Mouse (Mus musculus) adipocyte (in vitro differentiated cells): ENCODE measurements around the gene Gm11168.
"Not testable (repeated sequence)": the region's sequence is repeated elsewhere in the genome, so short reads cannot be mapped to it uniquely, and the experiment has no call there.

Experiments used
- DNase-seq: peaks from one replicate; pipeline ENCODE4 v3.0.0-alpha.2; 2016; ENCODE audit warnings: low spot score

Gene Gm11168

DNA sequence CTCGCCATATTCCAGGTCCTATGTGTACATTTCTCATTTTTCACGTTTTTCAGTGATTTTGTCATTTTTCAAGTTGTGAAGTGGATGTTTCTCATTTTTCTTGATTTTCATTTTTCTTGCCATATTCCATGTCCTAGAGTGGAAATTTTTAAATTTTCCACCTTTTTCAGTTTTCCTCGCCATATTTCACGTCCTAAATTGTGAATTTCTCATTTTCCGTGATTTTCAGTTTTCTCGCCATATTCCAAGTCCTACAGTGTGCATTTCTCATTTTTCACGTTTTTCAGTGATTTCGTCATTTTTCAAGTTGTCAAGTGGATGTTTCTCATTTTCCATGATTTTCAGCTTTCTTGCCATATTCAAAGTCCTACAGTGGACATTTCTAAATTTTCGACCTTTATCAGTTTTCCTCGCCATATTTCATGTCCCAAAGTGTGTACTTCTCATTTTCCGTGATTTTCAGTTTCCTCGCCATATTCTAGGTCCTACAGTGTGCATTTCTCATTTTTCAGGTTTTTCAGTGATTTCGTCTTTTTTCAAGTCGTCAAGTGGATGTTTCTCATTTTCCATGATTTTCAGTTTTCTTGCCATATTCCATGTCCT lies at the start of gene Gm11168:
TSS of gene Gm11168 (plus strand) at position 553 of the 603 bp plus-strand sequence.
- not testable (repeated sequence) for DNase-seq

DNA sequence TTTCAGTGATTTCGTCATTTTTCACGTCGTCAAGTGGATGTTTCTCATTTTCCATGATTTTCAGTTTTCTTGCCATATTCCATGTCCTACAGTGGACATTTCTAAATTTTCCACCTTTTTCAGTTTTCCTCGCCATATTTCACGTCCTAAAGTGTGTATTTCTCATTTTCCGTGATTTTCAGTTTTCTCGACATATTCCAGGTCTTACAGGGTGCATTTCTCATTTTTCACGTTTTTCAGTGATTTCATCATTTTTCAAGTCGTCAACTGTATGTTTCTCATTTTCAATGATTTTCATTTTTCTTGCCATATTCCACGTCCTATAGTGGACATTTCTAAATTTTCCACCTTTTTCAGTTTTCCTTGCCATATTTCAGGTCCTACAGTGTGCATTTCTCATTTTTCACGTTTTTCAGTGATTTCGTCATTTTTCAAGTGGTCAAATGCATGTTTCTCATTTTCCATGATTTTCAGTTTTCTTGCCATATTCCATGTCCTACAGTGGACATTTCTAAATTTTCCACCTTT lies 2.6 kb upstream of the Gm11168 start, which contains the start of gene Gm10722:
TSS of gene Gm10722 (plus strand) at position 478 of the 528 bp plus-strand sequence.
- peak; percentile 69 for DNase-seq

DNA sequence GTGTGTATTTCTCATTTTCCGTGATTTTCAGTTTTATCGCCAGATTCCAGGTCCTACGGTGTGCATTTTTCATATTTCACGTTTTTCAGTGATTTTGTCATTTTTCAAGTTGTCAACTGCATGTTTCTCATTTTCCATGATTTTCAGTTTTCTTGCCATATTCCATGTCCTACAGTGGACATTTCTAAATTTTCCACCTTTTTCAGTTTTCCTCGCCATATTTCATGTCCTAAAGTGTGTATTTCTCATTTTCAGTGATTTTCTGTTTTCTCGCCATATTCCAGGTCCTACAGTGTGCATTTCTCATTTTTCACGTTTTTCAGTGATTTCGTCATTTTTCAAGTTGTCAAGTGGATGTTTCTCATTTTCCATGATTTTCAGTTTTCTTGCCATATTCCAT lies 2.1 kb upstream of the Gm11168 start:
- DNase-seq, result not testable (repeated sequence)

DNA sequence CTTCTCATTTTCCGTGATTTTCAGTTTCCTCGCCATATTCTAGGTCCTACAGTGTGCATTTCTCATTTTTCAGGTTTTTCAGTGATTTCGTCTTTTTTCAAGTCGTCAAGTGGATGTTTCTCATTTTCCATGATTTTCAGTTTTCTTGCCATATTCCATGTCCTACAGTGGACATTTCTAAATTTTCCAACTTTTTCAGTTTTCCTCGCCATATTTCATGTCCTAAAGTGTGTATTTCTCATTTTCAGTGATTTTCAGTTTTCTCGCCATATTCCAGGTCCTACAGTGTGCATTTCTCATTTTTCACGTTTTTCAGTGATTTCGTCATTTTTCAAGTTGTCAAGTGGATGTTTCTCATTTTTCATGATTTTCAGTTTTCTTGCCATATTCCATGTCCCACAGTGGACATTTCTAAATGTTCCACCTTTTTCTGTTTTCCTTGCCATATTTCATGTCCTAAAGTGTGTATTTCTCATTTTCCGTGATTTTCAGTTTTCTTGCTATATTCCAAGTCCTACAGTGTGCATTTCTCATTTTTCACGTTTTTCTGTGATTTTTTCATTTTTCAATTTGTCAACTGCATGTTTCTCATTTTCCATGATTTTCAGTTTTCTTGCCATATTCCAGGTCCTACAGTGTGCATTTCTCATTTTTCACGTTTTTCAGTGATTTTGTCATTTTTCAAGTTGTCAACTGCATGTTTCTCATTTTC lies 1.0 kb upstream of the Gm11168 start:
- DNase-seq, result peak; percentile 25

DNA sequence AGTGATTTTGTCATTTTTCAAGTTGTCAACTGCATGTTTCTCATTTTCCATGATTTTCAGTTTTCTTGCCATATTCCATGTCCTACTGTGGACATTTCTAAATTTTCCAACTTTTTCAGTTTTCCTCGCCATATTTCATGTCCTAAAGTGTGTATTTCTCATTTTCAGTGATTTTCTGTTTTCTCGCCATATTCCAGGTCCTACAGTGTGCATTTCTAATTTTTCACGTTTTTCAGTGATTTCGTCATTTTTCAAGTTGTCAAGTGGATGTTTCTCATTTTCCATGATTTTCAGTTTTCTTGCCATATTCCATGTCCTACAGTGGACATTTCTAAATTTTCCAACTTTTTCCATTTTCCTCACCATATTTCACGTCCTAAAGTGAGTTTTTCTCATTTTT lies 3.0 kb downstream of the Gm11168 start:
- DNase-seq, result not testable (repeated sequence)

DNA sequence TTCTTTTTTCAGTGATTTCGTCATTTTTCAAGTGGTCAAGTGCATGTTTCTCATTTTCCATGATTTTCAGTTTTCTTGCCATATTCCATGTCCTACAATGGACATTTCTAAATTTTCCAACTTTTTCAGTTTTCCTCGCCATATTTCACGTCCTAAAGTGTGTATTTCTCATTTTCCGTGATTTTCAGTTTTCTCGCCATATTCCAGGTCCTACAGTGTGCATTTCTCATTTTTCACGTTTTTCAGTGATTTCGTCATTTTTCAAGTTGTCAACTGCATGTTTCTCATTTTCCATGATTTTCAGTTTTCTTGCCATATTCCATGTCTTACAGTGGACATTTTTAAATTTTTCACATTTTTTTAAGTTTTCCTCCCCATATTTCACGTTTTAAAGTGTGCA lies 3.5 kb downstream of the Gm11168 start:
- DNase-seq, result not testable (repeated sequence)

DNA sequence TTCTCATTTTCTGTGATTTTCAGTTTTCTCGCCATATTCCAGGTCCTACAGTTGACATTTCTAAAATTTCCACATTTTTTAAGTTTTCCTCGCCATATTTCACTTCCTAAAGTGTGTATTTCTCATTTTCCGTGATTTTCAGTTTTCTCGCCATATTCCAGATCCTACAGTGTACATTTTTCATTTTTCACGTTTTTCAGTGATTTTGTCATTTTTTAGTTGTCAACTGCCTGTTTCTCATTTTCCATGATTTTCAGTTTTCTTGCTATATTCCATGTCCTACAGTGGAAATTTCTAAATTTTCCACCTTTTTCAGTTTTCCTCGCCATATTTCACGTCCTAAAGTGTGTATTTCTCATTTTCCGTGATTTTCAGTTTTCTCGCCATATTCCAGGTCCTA lies 4.1 kb downstream of the Gm11168 start:
- DNase-seq, result peak; percentile 39

DNA sequence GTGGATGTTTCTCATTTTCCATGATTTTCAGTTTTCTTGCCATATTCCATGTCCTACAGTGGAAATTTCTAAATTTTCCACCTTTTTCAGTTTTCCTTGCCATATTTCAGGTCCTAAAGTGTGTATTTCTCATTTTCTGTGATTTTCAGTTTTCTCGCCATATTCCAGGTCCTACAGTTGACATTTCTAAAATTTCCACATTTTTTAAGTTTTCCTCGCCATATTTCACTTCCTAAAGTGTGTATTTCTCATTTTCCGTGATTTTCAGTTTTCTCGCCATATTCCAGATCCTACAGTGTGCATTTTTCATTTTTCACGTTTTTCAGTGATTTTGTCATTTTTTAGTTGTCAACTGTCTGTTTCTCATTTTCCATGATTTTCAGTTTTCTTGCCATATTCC lies 6.2 kb downstream of the Gm11168 start:
- DNase-seq, result not testable (repeated sequence)

DNA sequence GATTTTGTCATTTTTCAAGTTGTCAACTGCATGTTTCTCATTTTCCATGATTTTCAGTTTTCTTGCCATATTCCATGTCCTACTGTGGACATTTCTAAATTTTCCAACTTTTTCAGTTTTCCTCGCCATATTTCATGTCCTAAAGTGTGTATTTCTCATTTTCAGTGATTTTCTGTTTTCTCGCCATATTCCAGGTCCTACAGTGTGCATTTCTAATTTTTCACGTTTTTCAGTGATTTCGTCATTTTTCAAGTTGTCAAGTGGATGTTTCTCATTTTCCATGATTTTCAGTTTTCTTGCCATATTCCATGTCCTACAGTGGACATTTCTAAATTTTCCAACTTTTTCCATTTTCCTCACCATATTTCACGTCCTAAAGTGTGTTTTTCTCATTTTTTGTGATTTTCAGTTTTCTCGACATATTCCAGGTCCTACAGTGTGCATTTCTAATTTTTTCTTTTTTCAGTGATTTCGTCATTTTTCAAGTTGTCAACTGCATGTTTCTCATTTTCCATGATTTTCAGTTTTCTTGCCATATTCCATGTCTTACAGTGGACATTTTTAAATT lies 9.0 kb downstream of the Gm11168 start:
- DNase-seq, result not testable (repeated sequence)

DNA sequence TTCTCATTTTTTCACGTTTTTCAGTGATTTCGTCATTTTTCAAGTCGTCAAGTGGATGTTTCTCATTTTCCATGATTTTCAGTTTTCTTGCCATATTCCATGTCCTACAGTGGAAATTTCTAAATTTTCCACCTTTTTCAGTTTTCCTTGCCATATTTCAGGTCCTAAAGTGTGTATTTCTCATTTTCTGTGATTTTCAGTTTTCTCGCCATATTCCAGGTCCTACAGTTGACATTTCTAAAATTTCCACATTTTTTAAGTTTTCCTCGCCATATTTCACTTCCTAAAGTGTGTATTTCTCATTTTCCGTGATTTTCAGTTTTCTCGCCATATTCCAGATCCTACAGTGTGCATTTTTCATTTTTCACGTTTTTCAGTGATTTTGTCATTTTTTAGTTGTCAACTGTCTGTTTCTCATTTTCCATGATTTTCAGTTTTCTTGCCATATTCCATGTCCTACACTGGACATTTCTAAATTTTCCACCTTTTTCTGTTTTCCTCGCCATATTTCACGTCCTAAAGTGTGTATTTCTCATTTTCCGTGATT lies 9.7 kb downstream of the Gm11168 start, which contains the start of gene Gm10721:
TSS of gene Gm10721 (plus strand) at position 408 of the 547 bp plus-strand sequence.
- DNase-seq, result not testable (repeated sequence)

DNA sequence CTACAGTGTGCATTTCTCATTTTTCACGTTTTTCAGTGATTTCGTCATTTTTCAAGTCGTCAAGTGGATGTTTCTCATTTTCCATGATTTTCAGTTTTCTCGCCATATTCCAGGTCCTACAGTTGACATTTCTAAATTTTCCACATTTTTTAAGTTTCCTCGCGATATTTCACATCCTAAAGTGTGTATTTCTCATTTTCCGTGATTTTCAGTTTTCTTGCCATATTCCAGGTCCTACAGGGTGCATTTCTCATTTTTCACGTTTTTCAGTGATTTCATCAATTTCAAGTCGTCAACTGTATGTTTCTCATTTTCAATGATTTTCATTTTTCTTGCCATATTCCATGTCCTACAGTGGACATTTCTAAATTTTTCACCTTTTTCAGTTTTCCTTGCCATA lies 12.2 kb downstream of the Gm11168 start, which contains the start of gene Gm10720:
TSS of gene Gm10720 (plus strand) at position 301 of the 400 bp plus-strand sequence.
- DNase-seq, result not testable (repeated sequence)

DNA sequence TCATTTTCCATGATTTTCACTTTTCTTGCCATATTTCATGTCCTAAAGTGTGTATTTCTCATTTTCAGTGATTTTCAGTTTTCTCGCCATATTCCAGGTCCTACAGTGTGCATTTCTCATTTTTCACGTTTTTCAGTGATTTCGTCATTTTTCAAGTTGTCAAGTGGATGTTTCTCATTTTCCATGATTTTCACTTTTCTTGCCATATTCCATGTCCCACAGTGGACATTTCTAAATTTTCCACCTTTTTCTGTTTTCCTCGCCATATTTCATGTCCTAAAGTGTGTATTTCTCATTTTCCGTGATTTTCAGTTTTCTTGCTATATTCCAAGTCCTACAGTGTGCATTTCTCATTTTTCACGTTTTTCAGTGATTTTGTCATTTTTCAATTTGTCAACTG lies 12.8 kb downstream of the Gm11168 start:
- DNase-seq, result not testable (repeated sequence)

DNA sequence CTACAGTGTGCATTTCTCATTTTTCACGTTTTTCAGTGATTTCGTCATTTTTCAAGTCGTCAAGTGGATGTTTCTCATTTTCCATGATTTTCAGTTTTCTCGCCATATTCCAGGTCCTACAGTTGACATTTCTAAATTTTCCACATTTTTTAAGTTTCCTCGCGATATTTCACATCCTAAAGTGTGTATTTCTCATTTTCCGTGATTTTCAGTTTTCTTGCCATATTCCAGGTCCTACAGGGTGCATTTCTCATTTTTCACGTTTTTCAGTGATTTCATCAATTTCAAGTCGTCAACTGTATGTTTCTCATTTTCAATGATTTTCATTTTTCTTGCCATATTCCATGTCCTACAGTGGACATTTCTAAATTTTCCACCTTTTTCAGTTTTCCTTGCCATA lies 14.0 kb downstream of the Gm11168 start, which contains the start of gene Gm10719:
TSS of gene Gm10719 (plus strand) at position 301 of the 400 bp plus-strand sequence.
- not testable (repeated sequence) for DNase-seq

DNA sequence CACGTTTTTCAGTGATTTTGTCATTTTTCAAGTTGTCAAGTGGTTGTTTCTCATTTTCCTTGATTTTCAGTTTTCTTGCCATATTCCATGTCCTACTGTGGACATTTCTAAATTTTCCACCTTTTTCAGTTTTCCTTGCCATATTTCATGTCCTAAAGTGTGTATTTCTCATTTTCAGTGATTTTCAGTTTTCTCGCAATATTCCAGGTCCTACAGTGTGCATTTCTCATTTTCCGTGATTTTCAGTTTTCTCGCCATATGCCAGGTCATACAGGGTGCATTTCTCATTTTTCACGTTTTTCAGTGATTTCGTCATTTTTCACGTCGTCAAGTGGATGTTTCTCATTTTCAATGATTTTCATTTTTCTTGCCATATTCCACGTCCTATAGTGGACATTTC lies 15.8 kb downstream of the Gm11168 start:
- not testable (repeated sequence) for DNase-seq

DNA sequence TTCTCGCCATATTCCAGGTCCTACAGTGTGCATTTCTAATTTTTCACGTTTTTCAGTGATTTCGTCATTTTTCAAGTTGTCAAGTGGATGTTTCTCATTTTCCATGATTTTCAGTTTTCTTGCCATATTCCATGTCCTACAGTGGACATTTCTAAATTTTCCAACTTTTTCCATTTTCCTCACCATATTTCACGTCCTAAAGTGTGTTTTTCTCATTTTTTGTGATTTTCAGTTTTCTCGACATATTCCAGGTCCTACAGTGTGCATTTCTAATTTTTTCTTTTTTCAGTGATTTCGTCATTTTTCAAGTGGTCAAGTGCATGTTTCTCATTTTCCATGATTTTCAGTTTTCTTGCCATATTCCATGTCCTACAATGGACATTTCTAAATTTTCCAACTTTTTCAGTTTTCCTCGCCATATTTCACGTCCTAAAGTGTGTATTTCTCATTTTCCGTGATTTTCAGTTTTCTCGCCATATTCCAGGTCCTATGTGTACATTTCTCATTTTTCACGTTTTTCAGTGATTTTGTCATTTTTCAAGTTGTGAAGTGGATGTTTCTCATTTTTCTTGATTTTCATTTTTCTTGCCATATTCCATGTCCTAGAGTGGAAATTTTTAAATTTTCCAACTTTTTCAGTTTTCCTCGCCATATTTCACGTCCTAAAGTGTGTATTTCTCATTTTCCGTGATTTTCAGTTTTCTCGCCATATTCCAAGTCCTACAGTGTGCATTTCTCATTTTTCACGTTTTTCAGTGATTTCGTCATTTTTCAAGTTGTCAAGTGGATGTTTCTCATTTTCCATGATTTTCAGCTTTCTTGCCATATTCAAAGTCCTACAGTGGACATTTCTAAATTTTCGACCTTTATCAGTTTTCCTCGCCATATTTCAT lies 16.9 kb downstream of the Gm11168 start:
- DNase-seq, result not testable (repeated sequence)

DNA sequence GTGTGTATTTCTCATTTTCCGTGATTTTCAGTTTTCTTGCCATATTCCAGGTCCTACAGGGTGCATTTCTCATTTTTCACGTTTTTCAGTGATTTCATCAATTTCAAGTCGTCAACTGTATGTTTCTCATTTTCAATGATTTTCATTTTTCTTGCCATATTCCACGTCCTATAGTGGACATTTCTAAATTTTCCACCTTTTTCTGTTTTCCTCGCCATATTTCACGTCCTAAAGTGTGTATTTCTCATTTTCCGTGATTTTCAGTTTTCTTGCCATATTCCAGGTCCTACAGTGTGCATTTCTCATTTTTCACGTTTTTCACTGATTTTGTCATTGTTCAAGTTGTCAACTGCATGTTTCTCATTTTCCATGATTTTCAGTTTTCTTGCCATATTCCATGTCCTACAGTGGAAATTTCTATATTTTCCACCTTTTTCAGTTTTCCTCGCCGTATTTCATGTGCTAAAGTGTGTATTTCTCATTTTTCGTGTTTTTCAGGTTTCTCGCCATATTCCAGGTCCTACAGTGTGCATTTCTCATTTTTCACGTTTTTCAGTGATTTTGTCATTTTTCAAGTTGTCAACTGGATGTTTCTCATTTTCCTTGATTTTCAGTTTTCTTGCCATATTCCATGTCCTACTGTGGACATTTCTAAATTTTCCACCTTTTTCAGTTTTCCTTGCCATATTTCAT lies 19.3 kb downstream of the Gm11168 start:
- peak; percentile 33 for DNase-seq

DNA sequence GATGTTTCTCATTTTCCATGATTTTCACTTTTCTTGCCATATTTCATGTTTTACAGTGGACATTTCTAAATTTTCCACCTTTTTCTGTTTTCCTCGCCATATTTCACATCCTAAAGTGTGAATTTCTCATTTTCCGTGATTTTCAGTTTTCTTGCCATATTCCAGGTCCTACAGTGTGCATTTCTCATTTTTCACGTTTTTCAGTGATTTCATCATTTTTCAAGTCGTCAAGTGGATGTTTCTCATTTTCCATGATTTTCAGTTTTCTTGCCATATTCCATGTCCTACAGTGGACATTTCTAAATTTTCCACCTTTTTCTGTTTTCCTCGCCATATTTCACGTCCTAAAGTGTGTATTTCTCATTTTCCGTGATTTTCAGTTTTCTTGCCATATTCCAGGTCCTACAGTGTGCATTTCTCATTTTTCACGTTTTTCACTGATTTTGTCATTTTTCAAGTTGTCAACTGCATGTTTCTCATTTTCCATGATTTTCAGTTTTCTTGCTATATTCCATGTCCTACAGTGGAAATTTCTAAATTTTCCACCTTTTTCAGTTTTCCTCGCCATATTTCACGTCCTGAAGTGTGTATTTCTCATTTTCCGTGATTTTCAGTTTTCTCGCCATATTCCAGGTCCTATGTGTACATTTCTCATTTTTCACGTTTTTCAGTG lies 20.3 kb downstream of the Gm11168 start, which contains the start of gene Gm10718:
TSS of gene Gm10718 (plus strand) at position 236 of the 673 bp plus-strand sequence.
- DNase-seq, result not testable (repeated sequence)

DNA sequence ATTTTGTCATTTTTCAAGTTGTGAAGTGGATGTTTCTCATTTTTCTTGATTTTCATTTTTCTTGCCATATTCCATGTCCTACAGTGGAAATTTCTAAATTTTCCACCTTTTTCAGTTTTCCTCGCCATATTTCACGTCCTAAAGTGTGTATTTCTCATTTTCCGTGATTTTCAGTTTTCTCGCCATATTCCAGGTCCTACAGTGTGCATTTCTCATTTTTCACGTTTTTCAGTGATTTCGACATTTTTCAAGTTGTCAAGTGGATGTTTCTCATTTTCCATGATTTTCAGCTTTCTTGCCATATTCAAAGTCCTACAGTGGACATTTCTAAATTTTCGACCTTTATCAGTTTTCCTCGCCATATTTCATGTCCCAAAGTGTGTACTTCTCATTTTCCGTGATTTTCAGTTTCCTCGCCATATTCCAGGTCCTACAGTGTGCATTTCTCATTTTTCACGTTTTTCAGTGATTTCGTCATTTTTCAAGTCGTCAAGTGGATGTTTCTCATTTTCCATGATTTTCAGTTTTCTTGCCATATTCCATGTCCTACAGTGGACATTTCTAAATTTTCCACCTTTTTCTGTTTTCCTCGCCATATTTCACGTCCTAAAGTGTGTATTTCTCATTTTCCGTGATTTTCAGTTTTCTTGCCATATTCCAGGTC lies 21.0 kb downstream of the Gm11168 start:
- not testable (repeated sequence) for DNase-seq

DNA sequence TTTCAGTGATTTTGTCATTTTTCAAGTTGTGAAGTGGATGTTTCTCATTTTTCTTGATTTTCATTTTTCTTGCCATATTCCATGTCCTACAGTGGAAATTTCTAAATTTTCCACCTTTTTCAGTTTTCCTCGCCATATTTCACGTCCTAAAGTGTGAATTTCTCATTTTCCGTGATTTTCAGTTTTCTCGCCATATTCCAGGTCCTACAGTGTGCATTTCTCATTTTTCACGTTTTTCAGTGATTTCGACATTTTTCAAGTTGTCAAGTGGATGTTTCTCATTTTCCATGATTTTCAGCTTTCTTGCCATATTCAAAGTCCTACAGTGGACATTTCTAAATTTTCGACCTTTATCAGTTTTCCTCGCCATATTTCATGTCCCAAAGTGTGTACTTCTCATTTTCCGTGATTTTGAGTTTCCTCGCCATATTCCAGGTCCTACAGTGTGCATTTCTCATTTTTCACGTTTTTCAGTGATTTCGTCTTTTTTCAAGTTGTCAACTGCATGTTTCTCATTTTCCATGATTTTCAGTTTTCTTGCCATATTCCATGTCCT lies 21.8 kb downstream of the Gm11168 start, which contains the start of gene Gm10717:
TSS of gene Gm10717 (plus strand) at position 506 of the 556 bp plus-strand sequence.
- not testable (repeated sequence) for DNase-seq
